Mouse (Mus musculus) hindbrain, postnatal 0 days (tissue): ENCODE data around the gene Crb2. TPM values are rescaled to one million over a fixed set of nuclear protein-coding genes. Genes with fewer than 3 reads are reported as not detected.

Experiments used
- ATAC-seq: fragments of 200-750 bp; cut with Nextera tagmentation; 2 replicates; pipeline ENCODE4 v1.8.0; 2017; ENCODE audit warnings: mild to moderate bottlenecking, moderate TSS enrichment, moderate library complexity
- DNase-seq: peaks from one replicate; pipeline ENCODE4 v3.0.0-alpha.2; 2015; ENCODE audit warnings: low spot score
- H3K27ac ChIP-seq: fragments of 300-500 bp; sonication (generic); 2 replicates; pipeline ENCODE4 v1.5.1; 2014; ENCODE audit warnings: mild to moderate bottlenecking
- H3K27me3 ChIP-seq: fragments of 300-500 bp; sonication (generic); 2 replicates; pipeline ENCODE4 v1.6.1; 2014; ENCODE audit warnings: low read length, mixed read lengths; ENCODE audit not compliant: insufficient read depth
- H3K36me3 ChIP-seq: fragments of 300-500 bp; sonication (generic); 2 replicates; pipeline ENCODE4 v1.6.1; 2014; ENCODE audit warnings: low read length, mixed read lengths; ENCODE audit not compliant: insufficient read depth
- H3K4me1 ChIP-seq: fragments of 300-500 bp; sonication (generic); 2 replicates; pipeline ENCODE4 v1.6.1; 2014; ENCODE audit warnings: antibody characterized with exemption, low read length, mixed read lengths; ENCODE audit not compliant: insufficient read depth
- H3K4me2 ChIP-seq: fragments of 300-500 bp; sonication (generic); 2 replicates; pipeline ENCODE4 v1.6.1; 2014; ENCODE audit warnings: low read depth, mild to moderate bottlenecking, low read length, moderate library complexity, mixed read lengths
- H3K4me3 ChIP-seq: fragments of 300-500 bp; sonication (generic); 2 replicates; pipeline ENCODE4 v1.5.1; 2014; ENCODE audit warnings: low read length
- H3K9ac ChIP-seq: fragments of 300-500 bp; sonication (generic); replicated peaks from 2 replicates; pipeline ENCODE4 v1.6.1; 2014; ENCODE audit warnings: mild to moderate bottlenecking, low read length, moderate library complexity, mixed read lengths
- H3K9me3 ChIP-seq: fragments of 300-500 bp; sonication (generic); 2 replicates; pipeline ENCODE4 v1.6.1; 2016; ENCODE audit warnings: low read length, mixed read lengths
- CTCF ChIP-seq: IDR thresholded peaks from 2 replicates; pipeline ENCODE4 v1.5.1; 2016; ENCODE audit warnings: antibody characterized with exemption, control low read depth, low read depth
- WGBS: fragments of 180-500 bp; shearing (Covaris S2); extraction: QIAGEN DNeasy Blood & Tissue Kit; methylation state at CpG from one replicate; pipeline ENCODE4 v1.1.7; 2014; 5-methylcytosine and 5-hydroxymethylcytosine counted together
- polyA plus RNA-seq: library from polyadenylated mRNA; unstranded; fragments of >200 nt; fragmentation: Nextera tagmentation; extraction: Ambion mirVana; gene quantifications from 2 replicates; pipeline ENCODE4 v1.2.1, GENCODE M21; 2015
- total RNA-seq: library from RNA; depleted of rRNA; stranded (reverse); fragments of >200 nt; gene quantifications from 2 replicates; pipeline ENCODE4 v1.2.3, GENCODE M21; 2014

Crb2 gene
- total and polyA plus RNA-seq, 2 experiments from 2014 or later, result 2.4 to 10.9 TPM

GRCm38 (mm10) chr2:37774571-37774970 lies 1.5 kb upstream of the Crb2 start:
- no peak overlapping the region for H3K27ac ChIP-seq
- no peaks in the 10 kb centered on the region for H3K9me3 ChIP-seq
- no peaks in the 10 kb centered on the region for H3K36me3 ChIP-seq
- H3K4me1 ChIP-seq, result peaks cover 8% of the 10 kb centered on the region; the same call in 1 of the 2 replicates
- no peak overlapping the region for H3K4me3 ChIP-seq
- no peak for ATAC-seq
- peak; percentile 77 for DNase-seq
- WGBS, result 10% methylated on average over 5 of the region's 5 CpGs
- H3K27me3 ChIP-seq, result no peaks in the 10 kb centered on the region
- TF ChIP-seq CTCF, result peak; percentile 86
- H3K9ac ChIP-seq, result no peak overlapping the region
- H3K4me2 ChIP-seq, result no peak overlapping the region

GRCm38 (mm10) chr2:37776611-37777411 lies 762 bp downstream of the Crb2 start:
- ATAC-seq (no peak), DNase-seq (no peak)
- 13% methylated on average over 20 of the region's 20 CpGs for WGBS
- Histone ChIP-seq H3K27me3 (no peaks in the 10 kb centered on the region), H3K4me3 (peak overlapping the region; percentile 17), H3K9ac (no peak overlapping the region), H3K27ac (0 out of 2 replicates have a peak overlapping the region, but pooled peaks have one; percentile 11), H3K4me1 (peaks cover 19% of the 10 kb centered on the region), H3K36me3 (no peaks in the 10 kb centered on the region), H3K4me2 (peak overlapping the region; percentile 42), H3K9me3 (no peaks in the 10 kb centered on the region)
- no peak for TF ChIP-seq CTCF

GRCm38 (mm10) chr2:37777958-37778720 lies 2.1 kb downstream of the Crb2 start:
- Histone ChIP-seq H3K4me2 (peak overlapping the region; percentile 42; the same call in 1 of the 2 replicates), H3K27me3 (no peaks in the 10 kb centered on the region), H3K9ac (no peak overlapping the region), H3K4me3 (no peak overlapping the region), H3K9me3 (no peaks in the 10 kb centered on the region), H3K27ac (0 out of 2 replicates have a peak overlapping the region, but pooled peaks have one; percentile 15), H3K36me3 (no peaks in the 10 kb centered on the region), H3K4me1 (peaks cover 19% of the 10 kb centered on the region)
- DNase-seq (peak; percentile 54), ATAC-seq (peak; percentile 74)
- TF ChIP-seq CTCF, result no peak
- WGBS, result 21% methylated on average over 10 of the region's 10 CpGs

- peaks cover 19% of the 10 kb centered on the region for H3K4me1 ChIP-seq
- peak; percentile 5; the same call in 1 of the 2 replicates for TF ChIP-seq CTCF
- peak overlapping the region; percentile 47 for H3K4me2 ChIP-seq
- peak; percentile 35; the same call in 1 of the 2 replicates for ATAC-seq
- H3K9me3 ChIP-seq, result no peaks in the 10 kb centered on the region
- DNase-seq, result peak; percentile 57
- H3K27ac ChIP-seq, result 0 out of 2 replicates have a peak overlapping the region, but pooled peaks have one; percentile 11
- H3K36me3 ChIP-seq, result no peaks in the 10 kb centered on the region
- H3K4me3 ChIP-seq, result 0 out of 2 replicates have a peak overlapping the region, but pooled peaks have one; percentile 14
- no peaks in the 10 kb centered on the region for H3K27me3 ChIP-seq
- 4% methylated on average over 14 of the region's 14 CpGs for WGBS
- H3K9ac ChIP-seq, result no peak overlapping the region
These were observed 4.4 kb downstream of the Crb2 start for GRCm38 (mm10) chr2:37780270-37780929.

GRCm38 (mm10) chr2:37781421-37781820 lies 5.4 kb downstream of the Crb2 start:
- WGBS, result 28% methylated on average over 3 of the region's 3 CpGs
- TF ChIP-seq CTCF, result no peak
- no peak overlapping the region for H3K9ac ChIP-seq
- no peaks in the 10 kb centered on the region for H3K9me3 ChIP-seq
- DNase-seq (no peak), ATAC-seq (no peak)
- no peak overlapping the region for H3K4me3 ChIP-seq
- no peaks in the 10 kb centered on the region for H3K36me3 ChIP-seq
- H3K4me1 ChIP-seq, result peaks cover 19% of the 10 kb centered on the region
- no peak overlapping the region for H3K27ac ChIP-seq
- H3K27me3 ChIP-seq, result no peaks in the 10 kb centered on the region
- H3K4me2 ChIP-seq, result no peak overlapping the region

- no peak for ATAC-seq
- Histone ChIP-seq H3K9ac (no peak overlapping the region), H3K4me1 (peaks cover 16% of the 10 kb centered on the region), H3K36me3 (no peaks in the 10 kb centered on the region), H3K4me2 (no peak overlapping the region), H3K9me3 (no peaks in the 10 kb centered on the region), H3K27ac (no peak overlapping the region), H3K4me3 (no peak overlapping the region), H3K27me3 (no peaks in the 10 kb centered on the region)
- no peak for TF ChIP-seq CTCF
- 40% methylated on average over 7 of the region's 7 CpGs for WGBS
- DNase-seq, result no peak
These were observed 6.0 kb downstream of the Crb2 start for GRCm38 (mm10) chr2:37782002-37782401.
